Mouse (Mus musculus): ENCODE measurements around the gene Tex36.
A peak's percentile ranks its signal among the peaks of the same experiment; 100 is the strongest.

Tex36 gene

DNA sequence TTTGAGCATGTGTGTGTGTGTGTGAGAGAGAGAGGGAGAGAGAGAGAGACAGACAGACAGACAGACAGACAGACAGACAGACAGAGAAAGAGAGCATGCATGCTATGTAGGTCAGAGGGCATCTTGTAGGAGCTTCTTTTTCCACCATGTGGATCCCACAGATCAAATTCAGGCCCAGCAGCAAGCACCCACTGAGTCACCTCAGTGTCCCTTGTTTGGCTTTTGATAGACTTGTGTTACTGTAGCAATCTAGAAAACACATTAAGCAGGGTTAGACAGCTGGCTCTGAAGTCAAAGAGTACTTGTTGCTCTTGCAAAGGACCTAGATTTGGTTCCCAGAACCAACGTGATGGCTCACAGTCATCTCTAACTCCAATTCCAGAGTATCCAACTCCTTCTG lies 10.2 kb downstream of the Tex36 start:
- no peak for DNase-seq (ENCODE audit: low spot score in 2 of 2)

DNA sequence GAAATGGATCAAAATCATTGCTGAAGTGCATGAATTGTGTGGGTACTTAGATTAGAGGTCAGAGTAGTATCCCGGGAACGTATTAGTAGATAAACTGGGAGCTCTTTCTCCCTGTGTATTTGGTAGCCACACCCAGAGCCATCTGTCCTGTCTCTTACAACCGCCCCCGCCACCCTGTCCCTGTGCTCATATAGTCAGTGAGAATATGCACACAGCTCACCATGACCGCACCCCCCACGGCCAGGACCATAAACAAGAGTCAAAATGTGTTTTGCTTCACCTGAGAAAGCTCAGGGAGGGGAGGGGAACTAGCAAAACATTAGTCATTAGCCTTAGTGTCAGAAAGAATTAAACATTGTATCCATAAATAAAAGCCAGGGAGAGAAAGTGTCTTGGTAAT lies 18.7 kb downstream of the Tex36 start:
- peak in 1 of 2 experiments; percentile 51 for DNase-seq (ENCODE audit: low spot score in 2 of 2)

GRCm38 (mm10) chr7:133580296-133580640 lies 21.7 kb downstream of the Tex36 start:
- DNase-seq (ENCODE audit: low spot score in 2 of 2): no peak

GRCm38 (mm10) chr7:133579491-133580295 lies 22.3 kb downstream of the Tex36 start:
- no peak for DNase-seq (ENCODE audit: low spot score in 2 of 2)

DNA sequence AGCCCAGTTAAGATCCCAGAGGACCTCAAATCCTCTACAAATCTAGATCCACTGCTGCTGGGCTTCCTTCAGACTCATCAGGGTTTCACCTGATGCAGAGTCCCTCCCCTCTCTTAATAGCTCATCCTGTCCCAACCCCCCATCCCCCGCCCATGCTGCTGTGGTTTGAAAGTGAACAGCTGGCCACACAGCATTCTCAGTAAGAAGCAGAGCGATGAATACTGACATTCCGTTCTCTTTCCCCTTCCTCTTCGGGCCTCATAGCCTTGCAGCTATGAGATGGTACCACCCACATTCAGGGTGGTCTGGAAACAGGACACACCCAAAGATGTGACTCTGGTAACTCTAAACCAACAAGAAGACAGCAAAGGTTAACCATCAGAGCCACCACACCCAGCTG lies 25.1 kb downstream of the Tex36 start:
- DNase-seq (ENCODE audit: low spot score in 2 of 2): no peak

DNA sequence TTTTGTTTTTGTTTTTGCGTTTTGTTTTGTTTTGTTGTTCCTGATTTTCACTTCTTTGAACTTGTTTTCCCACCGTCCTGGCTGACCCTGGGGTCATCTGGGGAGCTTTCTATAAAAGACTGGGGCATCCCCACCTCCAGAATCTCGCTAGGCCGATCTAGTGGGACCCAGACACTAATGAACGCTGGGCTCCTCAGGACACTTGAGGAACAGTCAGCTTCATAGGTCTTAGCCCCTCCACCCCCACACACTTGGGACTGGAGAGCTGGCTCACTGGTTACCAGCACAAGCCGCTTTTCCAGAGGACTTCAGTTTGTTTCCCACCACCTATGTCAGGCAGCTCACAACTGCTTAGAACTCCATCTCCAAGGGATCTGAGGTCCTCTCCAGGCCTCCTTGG lies 25.7 kb downstream of the Tex36 start:
- peak in 1 of 2 experiments; percentile 46 for DNase-seq (ENCODE audit: low spot score in 2 of 2)

GRCm38 (mm10) chr7:133571927-133572326 lies 30.0 kb downstream of the Tex36 start:
- DNase-seq (ENCODE audit: low spot score in 2 of 2): no peak

GRCm38 (mm10) chr7:133569194-133569880 lies 32.6 kb downstream of the Tex36 start:
- DNase-seq (ENCODE audit: low spot score in 2 of 2): peak in 1 of 2 experiments; percentile 57

DNA sequence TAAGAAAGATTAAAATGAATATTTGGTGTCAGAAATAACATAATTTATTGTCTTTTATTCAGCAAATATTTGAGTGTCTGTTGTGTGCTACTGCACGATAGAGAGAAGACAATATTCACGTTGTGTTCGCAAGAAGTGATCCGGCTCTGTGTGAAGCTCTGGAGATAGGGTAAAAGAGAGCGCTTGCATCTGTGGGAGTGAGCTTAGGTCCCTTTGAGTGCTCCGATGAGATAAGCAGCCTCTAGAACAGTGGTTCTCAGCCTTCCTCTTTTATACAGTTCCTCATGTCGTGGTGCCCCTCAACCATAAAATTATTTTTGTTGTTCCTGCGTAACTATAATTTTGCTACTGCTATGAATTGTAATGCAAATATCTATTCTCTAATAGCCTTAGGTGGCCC lies 37.4 kb downstream of the Tex36 start:
- DNase-seq (ENCODE audit: low spot score in 2 of 2): peak in 1 of 2 experiments; percentile 13

GRCm38 (mm10) chr7:133563175-133563824 lies 38.7 kb downstream of the Tex36 start:
- DNase-seq (ENCODE audit: low spot score in 2 of 2): peak in 1 of 2 experiments; percentile 23

DNA sequence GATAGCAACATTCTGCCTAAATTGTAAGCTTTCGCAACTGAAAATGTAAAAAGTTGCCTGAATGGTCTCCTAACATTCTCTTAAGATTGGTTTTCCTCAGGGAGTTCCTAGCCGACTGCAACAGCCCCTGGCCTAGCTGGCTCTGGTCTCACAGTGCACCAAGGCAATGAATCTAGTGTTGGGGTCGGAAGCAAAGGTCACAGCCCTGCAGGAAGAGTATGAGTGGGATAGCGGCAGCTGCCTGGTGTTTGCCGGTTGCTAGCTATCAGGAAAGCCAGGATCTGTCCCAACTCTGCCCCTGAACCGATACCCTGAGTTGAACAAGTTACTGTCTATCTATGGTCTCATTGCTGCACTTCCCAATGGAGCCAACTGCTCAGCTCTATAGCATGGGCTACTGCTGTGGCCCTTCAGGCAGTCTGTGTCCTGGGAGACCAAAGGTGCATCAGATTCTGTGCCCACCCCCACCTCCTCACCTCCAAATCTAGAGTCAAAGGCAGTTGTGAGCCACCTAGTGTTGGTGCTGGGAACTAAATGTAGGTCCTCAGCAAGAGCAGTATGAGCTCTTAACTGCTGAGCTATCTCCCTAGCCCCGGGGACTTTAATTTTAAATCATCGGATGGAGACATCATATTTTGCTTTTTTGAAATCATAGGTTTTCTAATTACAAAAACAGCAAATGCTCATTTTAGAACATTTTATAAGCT lies 46.0 kb downstream of the Tex36 start:
- peak in 1 of 2 experiments; percentile 45 for DNase-seq (ENCODE audit: low spot score in 2 of 2)

DNA sequence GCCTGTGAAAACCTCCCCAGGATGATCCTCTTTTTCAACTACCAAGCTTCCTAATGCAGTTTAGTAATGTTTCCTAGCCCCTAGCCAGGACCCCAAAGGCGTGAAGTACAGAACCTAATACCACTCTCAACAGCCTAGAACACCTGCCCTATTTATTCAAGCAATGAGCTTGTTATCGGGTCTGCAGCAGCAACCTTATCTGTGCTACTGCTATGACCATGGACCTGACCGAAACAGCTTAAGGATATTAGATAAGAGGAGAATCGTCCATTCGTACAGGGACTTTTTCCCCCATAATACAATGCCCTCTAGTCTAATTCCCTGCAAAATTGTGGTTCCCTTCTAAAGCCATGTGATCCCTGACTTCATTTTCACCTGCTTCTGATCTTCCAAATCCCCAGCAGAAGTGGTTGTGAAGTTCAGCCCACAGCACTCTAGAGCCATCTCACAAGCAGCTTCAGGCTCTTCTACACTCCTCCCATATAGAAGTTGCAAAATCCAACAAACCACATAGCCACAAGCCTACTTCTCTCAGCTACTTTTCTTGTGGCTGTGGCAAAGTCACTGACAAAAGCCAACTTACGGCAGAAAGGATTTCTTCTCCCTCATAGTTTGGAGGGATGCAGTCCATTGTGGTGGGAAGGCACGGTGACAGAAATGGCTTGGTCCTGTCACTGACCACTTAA lies 49.5 kb downstream of the Tex36 start:
- DNase-seq (ENCODE audit: low spot score in 2 of 2): no peak

DNA sequence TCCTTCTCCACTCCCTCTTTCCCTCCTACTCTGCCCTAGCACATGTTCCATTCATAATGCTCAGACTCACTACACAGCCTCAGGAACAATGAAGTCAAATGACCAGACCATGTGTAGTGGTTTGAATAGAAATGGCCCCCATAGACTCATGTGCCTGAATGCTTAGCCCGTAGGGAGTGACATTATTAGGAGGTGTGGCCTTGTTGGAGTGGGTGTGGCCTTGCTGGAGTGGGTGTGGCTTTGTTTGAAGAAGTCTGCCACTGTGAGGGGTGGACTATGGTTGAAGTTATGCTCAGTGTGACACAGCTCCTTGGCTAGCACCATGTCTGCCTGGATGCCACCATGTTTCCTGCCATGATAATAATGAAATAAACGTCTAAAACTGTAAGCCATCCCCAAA lies 51.0 kb downstream of the Tex36 start:
- DNase-seq (ENCODE audit: low spot score in 2 of 2): no peak

DNA sequence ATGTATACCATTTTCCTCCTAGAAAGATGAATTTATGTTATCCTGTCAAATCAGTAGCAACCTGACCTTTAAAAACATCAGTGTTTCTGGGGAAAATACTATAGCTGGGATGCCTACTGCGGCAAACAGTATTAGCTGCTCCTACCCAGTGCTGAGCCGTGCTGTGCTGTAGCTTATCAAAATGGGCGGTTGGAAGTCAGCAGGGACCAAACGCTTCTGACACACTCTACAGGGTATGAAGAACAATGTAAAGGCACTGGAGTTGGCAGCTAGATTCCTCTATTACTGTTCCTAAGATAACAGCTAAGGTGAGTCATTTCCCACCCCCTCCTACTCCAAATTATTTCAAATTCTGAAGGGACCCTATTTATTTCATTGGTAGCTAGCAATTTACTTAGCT lies 53.5 kb downstream of the Tex36 start:
- no peak for DNase-seq (ENCODE audit: low spot score in 2 of 2)

- no peak for DNase-seq (ENCODE audit: low spot score in 2 of 2)
These were observed 56.3 kb downstream of the Tex36 start for GRCm38 (mm10) chr7:133545631-133546030.

- DNase-seq (ENCODE audit: low spot score in 2 of 2): no peak
These were observed 57.0 kb downstream of the Tex36 start for GRCm38 (mm10) chr7:133544966-133545365.

GRCm38 (mm10) chr7:133543131-133543530 lies 58.8 kb downstream of the Tex36 start:
- DNase-seq (ENCODE audit: low spot score in 2 of 2): no peak

DNA sequence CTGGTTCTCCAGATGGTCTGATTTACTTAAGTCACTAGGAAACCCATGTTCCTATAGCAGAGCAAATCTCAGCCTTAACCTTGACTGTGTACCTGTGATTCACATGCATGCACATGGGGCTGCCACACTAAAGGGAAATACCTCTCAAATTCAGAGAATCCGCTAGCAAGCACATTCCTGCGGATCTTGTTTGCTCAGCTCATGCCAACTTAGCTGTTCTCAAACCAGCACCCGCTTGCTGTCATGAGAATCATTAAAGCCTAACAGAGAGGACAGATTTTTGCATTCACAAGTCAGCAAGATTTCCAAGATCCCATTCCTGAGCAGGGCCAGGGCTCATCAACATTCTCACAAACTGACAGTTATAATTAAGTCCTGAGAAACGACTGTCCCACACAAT lies 64.6 kb downstream of the Tex36 start:
- DNase-seq (ENCODE audit: low spot score in 2 of 2): no peak

All from urinary bladder, postnatal 4 days (tissue).